ENCODE assay signal across 8 mouse cellular contexts in genomic region chr15:102670767-102671575, GRCm38 (mm10). TPM values are rescaled to one million over a fixed set of nuclear protein-coding genes. Genes with fewer than 3 reads are reported as not detected.
A peak's percentile ranks its signal among the peaks of the same experiment; 100 is the strongest.
DNase-seq lines count a peak whose midpoint lies in the region; ATAC-seq and TF ChIP-seq lines count a peak whose summit lies in the region.

No protein-coding gene starts in this region.

- peak; percentile 74; the same call in 1 of the 2 replicates for TF ChIP-seq POLR2A in bone marrow, adult 2 months (IDR thresholded peaks at IDR 0.05; ENCODE audit: borderline replicate concordance, control insufficient read depth, low read depth, low read length)

- DNase-seq in 416B (ENCODE audit: low read depth) = peak; percentile 99
- peak; percentile 99 for DNase-seq in heart, embryonic 10.5 days (ENCODE audit: low spot score)
- peak; percentile 98 for DNase-seq in liver
- DNase-seq in spleen, postnatal 4 days (ENCODE audit: low spot score in 2 of 2) = peak; percentile 95 to 98

- H3K9ac ChIP-seq in embryonic facial prominence, embryonic 15.5 days = peak overlapping the region; percentile 96
- H3K9ac ChIP-seq in kidney, embryonic 15.5 days = peak overlapping the region; percentile 84

- H3K27me3 ChIP-seq in embryonic facial prominence, embryonic 15.5 days = no peaks in the 10 kb centered on the region
- no peaks in the 10 kb centered on the region for H3K27me3 ChIP-seq in heart, embryonic 10.5 days (ENCODE audit: insufficient read depth, poor library complexity, severe bottlenecking)
- H3K27me3 ChIP-seq in kidney, embryonic 15.5 days = no peaks in the 10 kb centered on the region

- H3K27ac ChIP-seq in bone marrow, adult 2 months (ENCODE audit: control insufficient read depth, insufficient read depth, low read depth, low read length, poor library complexity) = peak overlapping the region; percentile 81
- peak overlapping the region; percentile 100 for H3K27ac ChIP-seq in embryonic facial prominence, embryonic 15.5 days (replicated peaks)
- peak overlapping the region; percentile 100 for H3K27ac ChIP-seq in heart, embryonic 10.5 days
- peak overlapping the region; percentile 99 for H3K27ac ChIP-seq in kidney, embryonic 15.5 days

- peak overlapping the region; percentile 94 for H3K4me3 ChIP-seq in bone marrow, adult 2 months (replicated peaks; ENCODE audit: control insufficient read depth, low read depth, low read length)
- H3K4me3 ChIP-seq in embryonic facial prominence, embryonic 15.5 days (replicated peaks) = peak overlapping the region; percentile 74
- peak overlapping the region; percentile 83 for H3K4me3 ChIP-seq in heart, embryonic 10.5 days
- peak overlapping the region; percentile 64 for H3K4me3 ChIP-seq in kidney, embryonic 15.5 days (replicated peaks)

- H3K36me3 ChIP-seq in embryonic facial prominence, embryonic 15.5 days = peaks cover 21% of the 10 kb centered on the region
- H3K36me3 ChIP-seq in heart, embryonic 10.5 days = peaks cover 31% of the 10 kb centered on the region
- peaks cover 27% of the 10 kb centered on the region for H3K36me3 ChIP-seq in kidney, embryonic 15.5 days

- ATAC-seq in embryonic facial prominence, embryonic 15.5 days (ENCODE audit: insufficient number of reproducible peaks, low FRiP score, low TSS enrichment, low read depth) = peak; percentile 91
- peak; percentile 91 for ATAC-seq in kidney, embryonic 15.5 days (replicated peaks; ENCODE audit: low FRiP score)
- peak; percentile 96 for ATAC-seq in monocyte, adult 5-6 weeks (replicated peaks; ENCODE audit: insufficient number of reproducible peaks, low FRiP score, low TSS enrichment, poor library complexity, severe bottlenecking)

- H3K4me1 ChIP-seq in bone marrow, adult 2 months (ENCODE audit: control insufficient read depth, insufficient read depth, low read length) = peaks cover 2% of the 10 kb centered on the region; the same call in 1 of the 2 replicates
- H3K4me1 ChIP-seq in embryonic facial prominence, embryonic 15.5 days = peaks cover 40% of the 10 kb centered on the region
- peaks cover 31% of the 10 kb centered on the region for H3K4me1 ChIP-seq in heart, embryonic 10.5 days
- H3K4me1 ChIP-seq in kidney, embryonic 15.5 days = peaks cover 39% of the 10 kb centered on the region

- TF ChIP-seq CTCF in bone marrow, adult 2 months (IDR thresholded peaks at IDR 0.05; ENCODE audit: control insufficient read depth, insufficient read depth, low read length) = peak; percentile 99

- peak overlapping the region; percentile 76 for H3K4me2 ChIP-seq in embryonic facial prominence, embryonic 15.5 days (replicated peaks)
- peak overlapping the region; percentile 83 for H3K4me2 ChIP-seq in kidney, embryonic 15.5 days

- H3K9me3 ChIP-seq in embryonic facial prominence, embryonic 15.5 days (replicated peaks) = no peaks in the 10 kb centered on the region
- no peaks in the 10 kb centered on the region for H3K9me3 ChIP-seq in heart, embryonic 10.5 days
- no peaks in the 10 kb centered on the region for H3K9me3 ChIP-seq in kidney, embryonic 15.5 days (replicated peaks)

- WGBS in bone marrow, adult 2 months = under 1% methylated on average over 53 of the region's 53 CpGs
- 0% methylated on average over 53 of the region's 53 CpGs for WGBS in embryonic facial prominence, embryonic 15.5 days
- WGBS in heart, embryonic 10.5 days = under 1% methylated on average over 53 of the region's 53 CpGs
- 1% methylated on average over 53 of the region's 53 CpGs for WGBS in kidney, embryonic 15.5 days

RNA-seq across cellular contexts. Expression of gene Atp5g2, which starts 1.2 kb away (rescaled TPM):
- 189 and 212 TPM in 2 replicates for polyA plus RNA-seq in bone marrow, adult 2 months (2011; ENCODE audit: insufficient read depth, insufficient read length, low replicate concordance, missing spikeins)
- 59.0 and 65.5 TPM in 2 replicates for polyA plus RNA-seq in embryonic facial prominence, embryonic 15.5 days (2015; fragmentation: Nextera tagmentation; extraction: Ambion mirVana)
- polyA plus RNA-seq in heart, embryonic 10.5 days (2016; fragmentation: Nextera tagmentation; extraction: Ambion mirVana) = 64.8 and 67.3 TPM in 2 replicates
- polyA plus RNA-seq in kidney, embryonic 15.5 days (2015; fragmentation: Nextera tagmentation; extraction: Ambion mirVana) = 70.2 and 95.0 TPM in 2 replicates
- total RNA-seq in monocyte, adult 5-6 weeks (2017) = 6.6 to 11.6 TPM (median 11.3 TPM) in 3 replicates

RNA-seq across cellular contexts. Expression of gene Atf7, which starts 45.7 kb away (rescaled TPM):
- 29.6 and 45.2 TPM in 2 replicates for polyA plus RNA-seq in bone marrow, adult 2 months (2011; ENCODE audit: insufficient read depth, insufficient read length, low replicate concordance, missing spikeins)
- polyA plus RNA-seq in embryonic facial prominence, embryonic 15.5 days (2015; fragmentation: Nextera tagmentation; extraction: Ambion mirVana) = 51.3 and 53.7 TPM in 2 replicates
- 24.3 and 26.6 TPM in 2 replicates for polyA plus RNA-seq in heart, embryonic 10.5 days (2016; fragmentation: Nextera tagmentation; extraction: Ambion mirVana)
- 37.6 and 39.4 TPM in 2 replicates for polyA plus RNA-seq in kidney, embryonic 15.5 days (2015; fragmentation: Nextera tagmentation; extraction: Ambion mirVana)
- 26.9 to 70.4 TPM (median 29.2 TPM) in 3 replicates for total RNA-seq in monocyte, adult 5-6 weeks (2017)

RNA-seq across cellular contexts. Expression of gene Gm28047, which starts 46.1 kb away (rescaled TPM):
- polyA plus RNA-seq in bone marrow, adult 2 months (2011; ENCODE audit: insufficient read depth, insufficient read length, low replicate concordance, missing spikeins) = 7.3 TPM in 1 of 2 replicates, not detected in the other
- 0.56 TPM in 1 of 2 replicates, not detected in the other for polyA plus RNA-seq in embryonic facial prominence, embryonic 15.5 days (2015; fragmentation: Nextera tagmentation; extraction: Ambion mirVana)
- 0.42 TPM in 1 of 2 replicates, not detected in the other for polyA plus RNA-seq in heart, embryonic 10.5 days (2016; fragmentation: Nextera tagmentation; extraction: Ambion mirVana)
- not detected in 2 replicates for polyA plus RNA-seq in kidney, embryonic 15.5 days (2015; fragmentation: Nextera tagmentation; extraction: Ambion mirVana)
- not detected in 3 replicates for total RNA-seq in monocyte, adult 5-6 weeks (2017)

RNA-seq across cellular contexts. Expression of gene Calcoco1, which starts 51.0 kb away (rescaled TPM):
- polyA plus RNA-seq in bone marrow, adult 2 months (2011; ENCODE audit: insufficient read depth, insufficient read length, low replicate concordance, missing spikeins) = 24.4 and 28.0 TPM in 2 replicates
- 67.2 and 69.0 TPM in 2 replicates for polyA plus RNA-seq in embryonic facial prominence, embryonic 15.5 days (2015; fragmentation: Nextera tagmentation; extraction: Ambion mirVana)
- polyA plus RNA-seq in heart, embryonic 10.5 days (2016; fragmentation: Nextera tagmentation; extraction: Ambion mirVana) = 34.2 and 39.2 TPM in 2 replicates
- polyA plus RNA-seq in kidney, embryonic 15.5 days (2015; fragmentation: Nextera tagmentation; extraction: Ambion mirVana) = 47.0 and 51.4 TPM in 2 replicates
- total RNA-seq in monocyte, adult 5-6 weeks (2017) = 34.7 to 46.4 TPM (median 44.7 TPM) in 3 replicates

Comparison
In these comparisons a context has a peak if more than half of its experiments do, and no peak if none do; other contexts are left out.
1. Peak in every context shown above with its lines: DNase-seq, ATAC-seq, H3K4me3 ChIP-seq and H3K27ac ChIP-seq.